In the genomic region with DNA sequence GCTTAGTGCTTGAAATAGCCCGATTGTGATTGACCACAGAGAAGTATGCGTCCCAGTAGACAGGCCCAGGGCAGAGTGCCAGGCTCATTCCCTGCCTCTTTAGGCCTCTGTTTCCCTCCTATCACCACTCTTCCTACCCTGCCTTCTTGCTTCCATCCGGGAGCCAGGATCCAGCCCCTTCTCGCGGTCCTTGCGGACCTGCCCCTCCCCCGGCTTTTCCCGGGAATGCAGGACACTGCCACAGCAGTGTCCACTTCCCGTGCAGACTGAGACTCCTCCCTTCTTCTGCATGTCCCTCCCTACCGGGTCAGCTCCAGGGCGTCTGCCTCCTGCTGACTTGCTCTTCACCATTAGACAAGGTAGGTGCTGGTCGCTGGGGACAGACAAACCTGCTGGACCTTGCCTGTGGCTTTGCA, we compare ENCODE assay signal across 8 mouse cellular contexts. TPM values are rescaled to one million over a fixed set of nuclear protein-coding genes. Genes with fewer than 3 reads are reported as not detected.
DNase-seq lines count a peak whose midpoint lies in the region; ATAC-seq and TF ChIP-seq lines count a peak whose summit lies in the region.

No protein-coding gene starts in this region.

- peak; percentile 69 for DNase-seq in adrenal gland, adult 8-10 months
- peak; percentile 45 for DNase-seq in gastrocnemius, adult 18-20 months (ENCODE audit: low spot score)
- DNase-seq in hindbrain, postnatal 0 days (ENCODE audit: low spot score), result peak; percentile 39
- no peak for DNase-seq in liver, embryonic 11.5 days (ENCODE audit: low spot score)
- DNase-seq in skeletal muscle tissue, adult 2 months (ENCODE audit: low read depth, low spot score), result peak; percentile 83
- no peak for DNase-seq in natural killer cell, adult 2 months (ENCODE audit: low spot score in 2 of 2)

- no peaks in the 10 kb centered on the region for H3K36me3 ChIP-seq in hindbrain, postnatal 0 days (ENCODE audit: insufficient read depth, low read length)
- no peaks in the 10 kb centered on the region for H3K36me3 ChIP-seq in liver, embryonic 11.5 days (ENCODE audit: control insufficient read depth, insufficient read depth, low read length)
- H3K36me3 ChIP-seq in forebrain, embryonic 13.5 days (ENCODE audit: poor library complexity, severe bottlenecking), result no peaks in the 10 kb centered on the region

- H3K27me3 ChIP-seq in hindbrain, postnatal 0 days (ENCODE audit: insufficient read depth, low read length), result no peaks in the 10 kb centered on the region
- H3K27me3 ChIP-seq in liver, embryonic 11.5 days (replicated peaks; ENCODE audit: control insufficient read depth, insufficient read depth, low read length), result no peaks in the 10 kb centered on the region; the same call in 1 of the 2 replicates
- H3K27me3 ChIP-seq in forebrain, embryonic 13.5 days, result no peaks in the 10 kb centered on the region; the same call in 1 of the 2 replicates

- H3K4me2 ChIP-seq in hindbrain, postnatal 0 days (ENCODE audit: low read depth, low read length), result peak overlapping the region; percentile 1; the same call in 1 of the 2 replicates
- H3K4me2 ChIP-seq in liver, embryonic 11.5 days, result peak overlapping the region; percentile 26
- H3K4me2 ChIP-seq in forebrain, embryonic 13.5 days, result no peak overlapping the region

- no peaks in the 10 kb centered on the region for H3K9me3 ChIP-seq in hindbrain, postnatal 0 days (ENCODE audit: low read length)
- H3K9me3 ChIP-seq in liver, embryonic 11.5 days (ENCODE audit: control insufficient read depth, low read length), result no peaks in the 10 kb centered on the region
- no peaks in the 10 kb centered on the region for H3K9me3 ChIP-seq in forebrain, embryonic 13.5 days (replicated peaks)

- 22% methylated on average over 12 of the region's 12 CpGs for WGBS in hindbrain, postnatal 0 days
- WGBS in liver, embryonic 11.5 days, result 32% methylated on average over 12 of the region's 12 CpGs
- 24% methylated on average over 12 of the region's 12 CpGs for WGBS in forebrain, embryonic 13.5 days

- H3K4me1 ChIP-seq in hindbrain, postnatal 0 days (ENCODE audit: insufficient read depth, low read length), result no peaks in the 10 kb centered on the region
- H3K4me1 ChIP-seq in liver, embryonic 11.5 days (replicated peaks; ENCODE audit: control insufficient read depth, insufficient read depth, low read length), result peaks cover 9% of the 10 kb centered on the region
- no peaks in the 10 kb centered on the region for H3K4me1 ChIP-seq in forebrain, embryonic 13.5 days

- no peak overlapping the region for H3K9ac ChIP-seq in hindbrain, postnatal 0 days (replicated peaks; ENCODE audit: low read length)
- H3K9ac ChIP-seq in liver, embryonic 11.5 days (ENCODE audit: low read depth, low read length), result peak overlapping the region; percentile 14; the same call in 1 of the 2 replicates
- no peak overlapping the region for H3K9ac ChIP-seq in forebrain, embryonic 13.5 days

- ATAC-seq in hindbrain, postnatal 0 days, result peak; percentile 53
- ATAC-seq in liver, embryonic 11.5 days (replicated peaks; ENCODE audit: low FRiP score), result peak; percentile 52
- no peak for ATAC-seq in megakaryocyte, adult 5-6 weeks (ENCODE audit: poor library complexity, severe bottlenecking)
- ATAC-seq in forebrain, embryonic 13.5 days, result no peak

- no peak overlapping the region for H3K4me3 ChIP-seq in hindbrain, postnatal 0 days (ENCODE audit: low read length)
- H3K4me3 ChIP-seq in liver, embryonic 11.5 days (ENCODE audit: low read depth, low read length), result no peak overlapping the region
- H3K4me3 ChIP-seq in forebrain, embryonic 13.5 days, result no peak overlapping the region

- no peak overlapping the region for H3K27ac ChIP-seq in hindbrain, postnatal 0 days
- H3K27ac ChIP-seq in liver, embryonic 11.5 days (ENCODE audit: low read depth, low read length), result no peak overlapping the region
- H3K27ac ChIP-seq in forebrain, embryonic 13.5 days, result no peak overlapping the region

- no peak for TF ChIP-seq CTCF in hindbrain, postnatal 0 days (IDR thresholded peaks at IDR 0.05; ENCODE audit: low read depth)

RNA-seq across cellular contexts. Expression of a gene that starts 3.4 kb away (rescaled TPM):
- total RNA-seq in adrenal gland, adult 8-10 months (2022), result 100 to 1,000 TPM; 160 to 274 (median 195) TPM
- total RNA-seq in gastrocnemius, adult 18-20 months (2021), result 10 to 100 TPM; 42.9 to 67.0 TPM
- 15.2 and 21.2 TPM in 2 replicates for total RNA-seq in hindbrain, postnatal 0 days (2014; rRNA removed)
- polyA plus RNA-seq in hindbrain, postnatal 0 days (2015; fragmentation: Nextera tagmentation; extraction: Ambion mirVana), result 22.7 and 24.9 TPM in 2 replicates
- polyA plus RNA-seq in liver, embryonic 11.5 days (2014; fragmentation: Nextera tagmentation; extraction: Ambion mirVana), result 2.9 TPM in 2 replicates
- total RNA-seq in megakaryocyte, adult 5-6 weeks (2015), result 0.46 TPM in 1 of 2 replicates, not detected in the other
- total RNA-seq in megakaryocyte, adult 5-6 weeks (2017), result 0.48 TPM in 1 of 2 replicates, not detected in the other
- polyA plus RNA-seq in forebrain, embryonic 13.5 days (2015; fragmentation: Nextera tagmentation; extraction: Ambion mirVana), result 2.1 TPM in 2 replicates

RNA-seq across cellular contexts. Expression of a gene that starts 33.0 kb away (rescaled TPM):
- total RNA-seq in adrenal gland, adult 8-10 months (2022), result 100 to 1,000 TPM; 232 to 302 (median 271) TPM
- total RNA-seq in gastrocnemius, adult 18-20 months (2021), result 100 to 1,000 TPM; 112 to 113 TPM
- 251 and 279 TPM in 2 replicates for total RNA-seq in hindbrain, postnatal 0 days (2014; rRNA removed)
- 416 and 423 TPM in 2 replicates for polyA plus RNA-seq in hindbrain, postnatal 0 days (2015; fragmentation: Nextera tagmentation; extraction: Ambion mirVana)
- polyA plus RNA-seq in liver, embryonic 11.5 days (2014; fragmentation: Nextera tagmentation; extraction: Ambion mirVana), result 683 and 762 TPM in 2 replicates
- 274 and 308 TPM in 2 replicates for total RNA-seq in megakaryocyte, adult 5-6 weeks (2015)
- 263 and 265 TPM in 2 replicates for total RNA-seq in megakaryocyte, adult 5-6 weeks (2017)
- polyA plus RNA-seq in forebrain, embryonic 13.5 days (2015; fragmentation: Nextera tagmentation; extraction: Ambion mirVana), result 600 and 616 TPM in 2 replicates

RNA-seq across cellular contexts. Expression of a gene that starts 33.1 kb away (rescaled TPM):
- 10 to 100 TPM; 25.9 to 29.7 (median 27.9) TPM for total RNA-seq in adrenal gland, adult 8-10 months (2022)
- 10 to 100 TPM; 11.5 to 11.6 TPM for total RNA-seq in gastrocnemius, adult 18-20 months (2021)
- total RNA-seq in hindbrain, postnatal 0 days (2014; rRNA removed), result 7.4 and 12.5 TPM in 2 replicates
- polyA plus RNA-seq in hindbrain, postnatal 0 days (2015; fragmentation: Nextera tagmentation; extraction: Ambion mirVana), result 8.2 and 8.9 TPM in 2 replicates
- polyA plus RNA-seq in liver, embryonic 11.5 days (2014; fragmentation: Nextera tagmentation; extraction: Ambion mirVana), result 13.8 and 14.3 TPM in 2 replicates
- total RNA-seq in megakaryocyte, adult 5-6 weeks (2015), result 7.0 and 10.5 TPM in 2 replicates
- 5.6 and 8.0 TPM in 2 replicates for total RNA-seq in megakaryocyte, adult 5-6 weeks (2017)
- polyA plus RNA-seq in forebrain, embryonic 13.5 days (2015; fragmentation: Nextera tagmentation; extraction: Ambion mirVana), result 12.0 and 13.8 TPM in 2 replicates

RNA-seq across cellular contexts. Expression of a gene that starts 37.7 kb away (rescaled TPM):
- total RNA-seq in adrenal gland, adult 8-10 months (2022), result 100 to 1,000 TPM; 143 to 180 (median 160) TPM
- total RNA-seq in gastrocnemius, adult 18-20 months (2021), result 100 to 1,000 TPM; 135 to 145 TPM
- 154 and 169 TPM in 2 replicates for total RNA-seq in hindbrain, postnatal 0 days (2014; rRNA removed)
- polyA plus RNA-seq in hindbrain, postnatal 0 days (2015; fragmentation: Nextera tagmentation; extraction: Ambion mirVana), result 55.3 and 57.4 TPM in 2 replicates
- 35.5 and 36.1 TPM in 2 replicates for polyA plus RNA-seq in liver, embryonic 11.5 days (2014; fragmentation: Nextera tagmentation; extraction: Ambion mirVana)
- total RNA-seq in megakaryocyte, adult 5-6 weeks (2015), result 35.7 and 38.4 TPM in 2 replicates
- 31.1 and 34.2 TPM in 2 replicates for total RNA-seq in megakaryocyte, adult 5-6 weeks (2017)
- polyA plus RNA-seq in forebrain, embryonic 13.5 days (2015; fragmentation: Nextera tagmentation; extraction: Ambion mirVana), result 57.5 and 66.4 TPM in 2 replicates

Comparison
In these comparisons a context has a peak if more than half of its experiments do, and no peak if none do; other contexts are left out.
1. DNase-seq: peak in adrenal gland, adult 8-10 months (single experiment), gastrocnemius, adult 18-20 months (single experiment), hindbrain, postnatal 0 days (single experiment) and skeletal muscle tissue, adult 2 months (single experiment); none in liver, embryonic 11.5 days (single experiment) and natural killer cell, adult 2 months (0 of 2).
2. ATAC-seq: peak in hindbrain, postnatal 0 days (single experiment) and liver, embryonic 11.5 days (single experiment); none in megakaryocyte, adult 5-6 weeks (single experiment) and forebrain, embryonic 13.5 days (single experiment).
3. RNA of a gene that starts 3.4 kb away (total RNA-seq): 160 to 274 TPM in adrenal gland, adult 8-10 months, 42.9 to 67.0 TPM in gastrocnemius, adult 18-20 months and 15.2 to 21.2 TPM in hindbrain, postnatal 0 days; 0.46 to 0.48 TPM in megakaryocyte, adult 5-6 weeks; every median in the first group is over 10 times any median in the second.